Mouse (Mus musculus) cortical plate, adult 2 months (tissue): ENCODE results near the gene Myoz1. TPM values are rescaled to one million over a fixed set of nuclear protein-coding genes. Genes with fewer than 3 reads are reported as not detected.

Experiments used
- H3K27ac ChIP-seq: fragments of 200-500 bp; 2 replicates; pipeline ENCODE4 v1.5.1; 2012; ENCODE audit warnings: low read length, control low read depth, inconsistent platforms; ENCODE audit not compliant: insufficient read depth
- H3K4me1 ChIP-seq: fragments of 200-500 bp; 2 replicates; pipeline ENCODE4 v1.6.1; 2011; ENCODE audit warnings: low read length; ENCODE audit not compliant: control insufficient read depth, insufficient read depth
- H3K4me3 ChIP-seq: fragments of 200-500 bp; 2 replicates; pipeline ENCODE4 v1.5.1; 2011; ENCODE audit warnings: mild to moderate bottlenecking, low read length, control low read depth; ENCODE audit not compliant: insufficient read depth
- CTCF ChIP-seq: fragments of 200-500 bp; IDR thresholded peaks from 2 replicates; pipeline ENCODE4 v1.5.1; 2011; ENCODE audit warnings: mild to moderate bottlenecking, control low read depth, low read length; ENCODE audit not compliant: insufficient read depth; ENCODE audit errors: extremely low read depth
- POLR2A ChIP-seq: fragments of 200-500 bp; IDR thresholded peaks from 2 replicates; pipeline ENCODE4 v1.6.1; 2011; ENCODE audit warnings: mild to moderate bottlenecking, low read length, control low read depth; ENCODE audit not compliant: insufficient read depth; ENCODE audit errors: extremely low read depth
- polyA plus RNA-seq: library from polyadenylated mRNA; depleted of rRNA; stranded (reverse); fragments of >200 nt; gene quantifications from 2 replicates; pipeline ENCODE4 v1.2.3, GENCODE M21; 2012

The Myoz1 gene
- polyA plus RNA-seq, 1 experiment = not detected

- H3K4me1 ChIP-seq = peaks cover 3% of the 10 kb centered on the region
- peak within 1 kb of the TSS; percentile 58 for H3K4me3 ChIP-seq
- peak within 1 kb of the TSS; percentile 95 for H3K27ac ChIP-seq
- TF ChIP-seq POLR2A (peak; percentile 72), CTCF (no peak)
Observed at GRCm38 (mm10) chr14:20694884-20695760, 38.8 kb upstream of the Myoz1 start, which contains the start of gene Fut11. Gene Fut11, plus strand, starts transcription at chr14:20694968.

GRCm38 (mm10) chr14:20694185-20694883 lies 38.0 kb upstream of the Myoz1 start:
- peak overlapping the region; percentile 58 for H3K4me3 ChIP-seq
- H3K4me1 ChIP-seq = peaks cover 3% of the 10 kb centered on the region
- no peak overlapping the region for H3K27ac ChIP-seq
- TF ChIP-seq CTCF = no peak
- no peak for TF ChIP-seq POLR2A

GRCm38 (mm10) chr14:20693589-20694101 lies 37.3 kb upstream of the Myoz1 start:
- Histone ChIP-seq H3K27ac (no peak overlapping the region), H3K4me1 (peaks cover 3% of the 10 kb centered on the region), H3K4me3 (no peak overlapping the region)
- TF ChIP-seq CTCF (no peak), POLR2A (no peak)

- TF ChIP-seq CTCF (no peak), POLR2A (no peak)
- Histone ChIP-seq H3K27ac (no peak overlapping the region), H3K4me1 (peaks cover 3% of the 10 kb centered on the region), H3K4me3 (no peak overlapping the region)
Observed at GRCm38 (mm10) chr14:20691772-20692171, 35.4 kb upstream of the Myoz1 start.

GRCm38 (mm10) chr14:20689009-20689408 lies 32.7 kb upstream of the Myoz1 start:
- Histone ChIP-seq H3K4me3 (no peak overlapping the region), H3K4me1 (no peaks in the 10 kb centered on the region; the same call in 1 of the 2 replicates), H3K27ac (no peak overlapping the region)
- TF ChIP-seq POLR2A (no peak), CTCF (no peak)

GRCm38 (mm10) chr14:20686576-20686975 lies 30.2 kb upstream of the Myoz1 start:
- H3K4me3 ChIP-seq = no peak overlapping the region
- H3K4me1 ChIP-seq = no peaks in the 10 kb centered on the region; the same call in 1 of the 2 replicates
- H3K27ac ChIP-seq = no peak overlapping the region
- TF ChIP-seq POLR2A (no peak), CTCF (no peak)

GRCm38 (mm10) chr14:20682498-20682897 lies 26.2 kb upstream of the Myoz1 start:
- Histone ChIP-seq H3K27ac (no peak overlapping the region), H3K4me3 (no peak overlapping the region), H3K4me1 (no peaks in the 10 kb centered on the region; the same call in 1 of the 2 replicates)
- TF ChIP-seq POLR2A = no peak
- TF ChIP-seq CTCF = no peak

GRCm38 (mm10) chr14:20681742-20682141 lies 25.4 kb upstream of the Myoz1 start:
- TF ChIP-seq CTCF (no peak), POLR2A (no peak)
- no peak overlapping the region for H3K4me3 ChIP-seq
- H3K4me1 ChIP-seq = no peaks in the 10 kb centered on the region; the same call in 1 of the 2 replicates
- no peak overlapping the region for H3K27ac ChIP-seq

- Histone ChIP-seq H3K27ac (no peak overlapping the region), H3K4me3 (no peak overlapping the region), H3K4me1 (no peaks in the 10 kb centered on the region)
- no peak for TF ChIP-seq POLR2A
- no peak for TF ChIP-seq CTCF
Observed at GRCm38 (mm10) chr14:20677906-20678305, 21.6 kb upstream of the Myoz1 start.
